Mouse (Mus musculus) midbrain, embryonic 16.5 days (tissue): ENCODE results near the gene Ablim1. TPM values are rescaled to one million over a fixed set of nuclear protein-coding genes. Genes with fewer than 3 reads are reported as not detected.
A peak's percentile ranks its signal among the peaks of the same experiment; 100 is the strongest.

Experiments
- ATAC-seq: fragments of 200-750 bp; cut with Nextera tagmentation; 2 replicates; pipeline ENCODE4 v1.8.0; 2017; ENCODE audit warnings: moderate TSS enrichment
- H3K27ac ChIP-seq: fragments of 300-500 bp; sonication (generic); 2 replicates; pipeline ENCODE4 v1.5.1; 2014; ENCODE audit warnings: mild to moderate bottlenecking, low read length, mixed read lengths
- H3K27me3 ChIP-seq: fragments of 300-500 bp; sonication (generic); 2 replicates; pipeline ENCODE4 v1.6.1; 2014; ENCODE audit warnings: low read depth, low read length, mixed read lengths; ENCODE audit not compliant: control insufficient read depth, insufficient read depth
- H3K36me3 ChIP-seq: fragments of 300-500 bp; sonication (generic); 2 replicates; pipeline ENCODE4 v1.6.1; 2014; ENCODE audit warnings: mild to moderate bottlenecking, low read length, moderate library complexity, mixed read lengths; ENCODE audit not compliant: control insufficient read depth, insufficient read depth
- H3K4me1 ChIP-seq: fragments of 300-500 bp; sonication (generic); 2 replicates; pipeline ENCODE4 v1.6.1; 2014; ENCODE audit warnings: mild to moderate bottlenecking, low read length, mixed read lengths; ENCODE audit not compliant: control insufficient read depth, insufficient read depth
- H3K4me2 ChIP-seq: fragments of 300-500 bp; sonication (generic); 2 replicates; pipeline ENCODE4 v1.6.1; 2014; ENCODE audit warnings: mild to moderate bottlenecking, low read length, mixed read lengths
- H3K4me3 ChIP-seq: fragments of 300-500 bp; sonication (generic); 2 replicates; pipeline ENCODE4 v1.5.1; 2014; ENCODE audit warnings: low read depth, mild to moderate bottlenecking, low read length, moderate library complexity, mixed read lengths
- H3K9ac ChIP-seq: fragments of 300-500 bp; sonication (generic); 2 replicates; pipeline ENCODE4 v1.6.1; 2014; ENCODE audit warnings: low read depth, low read length, mixed read lengths
- H3K9me3 ChIP-seq: fragments of 300-500 bp; sonication (generic); replicated peaks from 2 replicates; pipeline ENCODE4 v1.6.1; 2014; ENCODE audit warnings: mild to moderate bottlenecking, low read length, mixed read lengths; ENCODE audit not compliant: control insufficient read depth, poor library complexity, severe bottlenecking
- WGBS: fragments of 180-500 bp; shearing (Covaris S2); extraction: QIAGEN DNeasy Blood & Tissue Kit; methylation state at CpG from one replicate; pipeline ENCODE4 v1.1.7; 2014; 5-methylcytosine and 5-hydroxymethylcytosine counted together
- polyA plus RNA-seq: library from polyadenylated mRNA; unstranded; fragments of >200 nt; fragmentation: Nextera tagmentation; extraction: Ambion mirVana; gene quantifications from 2 replicates; pipeline ENCODE4 v1.2.1, GENCODE M21; 2015

The Ablim1 gene
- polyA plus RNA-seq, 1 experiment from 2014 or later: 66.2 TPM

GRCm38 (mm10) chr19:57243606-57244005 lies 71.1 kb downstream of the Ablim1 start:
- Histone ChIP-seq H3K27ac (no peak overlapping the region), H3K9me3 (no peaks in the 10 kb centered on the region), H3K4me2 (no peak overlapping the region), H3K27me3 (no peaks in the 10 kb centered on the region), H3K4me1 (peaks cover 5% of the 10 kb centered on the region; the same call in 1 of the 2 replicates), H3K36me3 (no peaks in the 10 kb centered on the region), H3K9ac (no peak overlapping the region), H3K4me3 (no peak overlapping the region)
- WGBS: 74% methylated on average over 8 of the region's 8 CpGs
- no peak for ATAC-seq

GRCm38 (mm10) chr19:57243191-57243590 lies 71.5 kb downstream of the Ablim1 start:
- 84% methylated on average over 12 of the region's 12 CpGs for WGBS
- H3K36me3 ChIP-seq: no peaks in the 10 kb centered on the region
- ATAC-seq: no peak
- peaks cover 5% of the 10 kb centered on the region; the same call in 1 of the 2 replicates for H3K4me1 ChIP-seq
- no peak overlapping the region for H3K9ac ChIP-seq
- no peak overlapping the region for H3K4me2 ChIP-seq
- H3K9me3 ChIP-seq: no peaks in the 10 kb centered on the region
- H3K27ac ChIP-seq: no peak overlapping the region
- H3K27me3 ChIP-seq: no peaks in the 10 kb centered on the region
- no peak overlapping the region for H3K4me3 ChIP-seq

- no peaks in the 10 kb centered on the region for H3K36me3 ChIP-seq
- no peaks in the 10 kb centered on the region for H3K9me3 ChIP-seq
- no peak overlapping the region for H3K4me2 ChIP-seq
- peak; percentile 25; the same call in 1 of the 2 replicates for ATAC-seq
- H3K27ac ChIP-seq: no peak overlapping the region
- no peak overlapping the region for H3K4me3 ChIP-seq
- no peak overlapping the region for H3K9ac ChIP-seq
- 69% methylated on average over 10 of the region's 10 CpGs for WGBS
- H3K27me3 ChIP-seq: no peaks in the 10 kb centered on the region
- peaks cover 8% of the 10 kb centered on the region; the same call in 1 of the 2 replicates for H3K4me1 ChIP-seq
These were observed 73.1 kb downstream of the Ablim1 start for GRCm38 (mm10) chr19:57241363-57242192.

- Histone ChIP-seq H3K36me3 (no peaks in the 10 kb centered on the region), H3K27me3 (no peaks in the 10 kb centered on the region), H3K4me3 (no peak overlapping the region), H3K9me3 (no peaks in the 10 kb centered on the region), H3K4me2 (no peak overlapping the region), H3K27ac (no peak overlapping the region), H3K9ac (no peak overlapping the region), H3K4me1 (peaks cover 11% of the 10 kb centered on the region; the same call in 1 of the 2 replicates)
- 84% methylated on average over 6 of the region's 6 CpGs for WGBS
- ATAC-seq: no peak
These were observed 74.5 kb downstream of the Ablim1 start for GRCm38 (mm10) chr19:57240259-57240658.

- H3K36me3 ChIP-seq: no peaks in the 10 kb centered on the region
- 82% methylated on average over 11 of the region's 11 CpGs for WGBS
- H3K4me1 ChIP-seq: peaks cover 11% of the 10 kb centered on the region; the same call in 1 of the 2 replicates
- no peak for ATAC-seq
- H3K4me2 ChIP-seq: no peak overlapping the region
- H3K9ac ChIP-seq: no peak overlapping the region
- H3K27ac ChIP-seq: no peak overlapping the region
- no peaks in the 10 kb centered on the region for H3K9me3 ChIP-seq
- no peak overlapping the region for H3K4me3 ChIP-seq
- no peaks in the 10 kb centered on the region for H3K27me3 ChIP-seq
These were observed 75.4 kb downstream of the Ablim1 start for GRCm38 (mm10) chr19:57239176-57239784.

- Histone ChIP-seq H3K36me3 (no peaks in the 10 kb centered on the region), H3K4me2 (no peak overlapping the region), H3K4me1 (peaks cover 9% of the 10 kb centered on the region; the same call in 1 of the 2 replicates), H3K4me3 (no peak overlapping the region), H3K9ac (no peak overlapping the region), H3K27me3 (no peaks in the 10 kb centered on the region), H3K9me3 (no peaks in the 10 kb centered on the region), H3K27ac (no peak overlapping the region)
- no peak for ATAC-seq
- 58% methylated on average over 7 of the region's 7 CpGs for WGBS
These were observed 76.3 kb downstream of the Ablim1 start for GRCm38 (mm10) chr19:57238461-57238860.

GRCm38 (mm10) chr19:57237534-57237933 lies 77.2 kb downstream of the Ablim1 start:
- no peak for ATAC-seq
- H3K27ac ChIP-seq: no peak overlapping the region
- no peaks in the 10 kb centered on the region for H3K9me3 ChIP-seq
- no peak overlapping the region for H3K9ac ChIP-seq
- no peaks in the 10 kb centered on the region for H3K27me3 ChIP-seq
- no peak overlapping the region for H3K4me3 ChIP-seq
- H3K4me1 ChIP-seq: peaks cover 8% of the 10 kb centered on the region; the same call in 1 of the 2 replicates
- no peak overlapping the region for H3K4me2 ChIP-seq
- H3K36me3 ChIP-seq: no peaks in the 10 kb centered on the region
- 69% methylated on average over 6 of the region's 6 CpGs for WGBS

- Histone ChIP-seq H3K27ac (0 out of 2 replicates have a peak overlapping the region, but pooled peaks have one; percentile 17), H3K4me2 (peak overlapping the region; percentile 20), H3K4me3 (peak overlapping the region; percentile 2; the same call in 1 of the 2 replicates), H3K27me3 (no peaks in the 10 kb centered on the region), H3K9me3 (no peaks in the 10 kb centered on the region), H3K36me3 (no peaks in the 10 kb centered on the region), H3K4me1 (peaks cover 6% of the 10 kb centered on the region; the same call in 1 of the 2 replicates), H3K9ac (no peak overlapping the region)
- ATAC-seq: peak; percentile 79
- 54% methylated on average over 15 of the region's 15 CpGs for WGBS
These were observed 78.1 kb downstream of the Ablim1 start for GRCm38 (mm10) chr19:57236647-57237046.

GRCm38 (mm10) chr19:57235931-57236330 lies 78.8 kb downstream of the Ablim1 start:
- no peak overlapping the region for H3K27ac ChIP-seq
- no peaks in the 10 kb centered on the region for H3K9me3 ChIP-seq
- no peak overlapping the region for H3K4me2 ChIP-seq
- WGBS: 78% methylated on average over 2 of the region's 2 CpGs
- no peak overlapping the region for H3K4me3 ChIP-seq
- 0 out of 2 replicates have a peak, but pooled peaks have one; percentile 16 for ATAC-seq
- H3K27me3 ChIP-seq: no peaks in the 10 kb centered on the region
- no peaks in the 10 kb centered on the region for H3K36me3 ChIP-seq
- H3K9ac ChIP-seq: no peak overlapping the region
- H3K4me1 ChIP-seq: peaks cover 6% of the 10 kb centered on the region; the same call in 1 of the 2 replicates
